Mouse (Mus musculus) spleen, postnatal 0 days (tissue): ENCODE results near the gene Rabggta. TPM values are rescaled to one million over a fixed set of nuclear protein-coding genes. Genes with fewer than 3 reads are reported as not detected.

ENCODE experiments used
- polyA plus RNA-seq: library from polyadenylated mRNA; unstranded; fragments of >200 nt; fragmentation: Nextera tagmentation; extraction: Ambion mirVana; gene quantifications from 2 replicates; pipeline ENCODE4 v1.2.1, GENCODE M21; 2015

The Rabggta gene
- polyA plus RNA-seq = 9.9 and 14.2 TPM in 2 replicates

GRCm38 (mm10) chr14:55721700-55722437 lies at the start of gene Rabggta:
Gene Rabggta (minus strand): TSS chr14:55722263.

GRCm38 (mm10) chr14:55765696-55766095 lies 43.6 kb upstream of the Rabggta start, which contains the start of gene Ltb4r1:
Gene Ltb4r1 (plus strand): TSS chr14:55765962.

GRCm38 (mm10) chr14:55761163-55761562 lies 39.1 kb upstream of the Rabggta start, which contains the start of gene Ltb4r2:
Gene Ltb4r2 (plus strand): TSS chr14:55761428.

GRCm38 (mm10) chr14:55758363-55758784 lies 36.3 kb upstream of the Rabggta start, which contains the start of gene Cideb:
Gene Cideb (minus strand): TSS chr14:55758458.

GRCm38 (mm10) chr14:55745180-55745860 lies 23.3 kb upstream of the Rabggta start, which contains the start of the genes Dhrs1 and Nop9:
Gene Dhrs1 (minus strand): TSS chr14:55745690.
Gene Nop9 (plus strand): TSS chr14:55745693.

GRCm38 (mm10) chr14:55713729-55714122 lies 8.3 kb downstream of the Rabggta start, which contains the start of gene Tgm1:
Gene Tgm1 (minus strand): TSS chr14:55713926.

GRCm38 (mm10) chr14:55681160-55682117 lies 40.6 kb downstream of the Rabggta start, which contains the start of gene Tinf2:
Gene Tinf2 (minus strand): TSS chr14:55681820.

GRCm38 (mm10) chr14:55671833-55672740 lies 50.0 kb downstream of the Rabggta start, which contains the start of the genes Gmpr2 and Nedd8:
Gene Gmpr2 (plus strand): TSS chr14:55671941.
Gene Nedd8 (minus strand): TSS chr14:55672124.

Other genes with a start within 250 kb of the Rabggta start
- gene Dhrs4, start 243.5 kb downstream of the Rabggta start, polyA plus RNA-seq = 69.5 and 75.3 TPM in 2 replicates
- 0.37 and 0.76 TPM in 2 replicates for gene Carmil3, start 231.6 kb downstream of the Rabggta start, polyA plus RNA-seq
- 0.10 and 0.12 TPM in 2 replicates for gene Cpne6, start 211.8 kb downstream of the Rabggta start, polyA plus RNA-seq
- gene Nrl, start 197.3 kb downstream of the Rabggta start, polyA plus RNA-seq = not detected in 2 replicates
- 74.2 and 76.3 TPM in 2 replicates for gene Pck2, start 182.0 kb downstream of the Rabggta start, polyA plus RNA-seq
- 36.9 and 41.9 TPM in 2 replicates for gene Dcaf11, start 162.3 kb downstream of the Rabggta start, polyA plus RNA-seq
- 2.7 and 3.2 TPM in 2 replicates for gene A730061H03Rik, start 161.9 kb downstream of the Rabggta start, polyA plus RNA-seq
- 0.37 and 0.45 TPM in 2 replicates for gene Fitm1, start 146.6 kb downstream of the Rabggta start, polyA plus RNA-seq
- 145 and 162 TPM in 2 replicates for gene Psme1, start 144.1 kb downstream of the Rabggta start, polyA plus RNA-seq
- 46.7 and 47.4 TPM in 2 replicates for gene Emc9, start 137.0 kb downstream of the Rabggta start, polyA plus RNA-seq
- 233 and 255 TPM in 2 replicates for gene Psme2, start 131.2 kb downstream of the Rabggta start, polyA plus RNA-seq
- gene Rnf31, start 130.6 kb downstream of the Rabggta start, polyA plus RNA-seq = 16.4 and 19.3 TPM in 2 replicates
- gene Irf9, start 118.7 kb downstream of the Rabggta start, polyA plus RNA-seq = 34.6 and 38.5 TPM in 2 replicates
- gene Rec8, start 104.2 kb downstream of the Rabggta start, polyA plus RNA-seq = 5.8 and 7.8 TPM in 2 replicates
- gene Ipo4, start 86.3 kb downstream of the Rabggta start, polyA plus RNA-seq = 24.1 and 28.0 TPM in 2 replicates
- 0.64 and 1.7 TPM in 2 replicates for gene Gm49378, start 84.4 kb downstream of the Rabggta start, polyA plus RNA-seq
- gene Tm9sf1, start 78.5 kb downstream of the Rabggta start, polyA plus RNA-seq = 56.5 and 57.4 TPM in 2 replicates
- 0.56 and 0.63 TPM in 2 replicates for gene Tssk4, start 72.1 kb downstream of the Rabggta start, polyA plus RNA-seq
- gene Mdp1, start 61.8 kb downstream of the Rabggta start, polyA plus RNA-seq = 30.4 TPM in 2 replicates
- gene Gmpr2, start 50.3 kb downstream of the Rabggta start, polyA plus RNA-seq = 27.5 and 30.5 TPM in 2 replicates
- gene Nedd8, start 50.1 kb downstream of the Rabggta start, polyA plus RNA-seq = 303 and 330 TPM in 2 replicates
- gene Tinf2, start 40.4 kb downstream of the Rabggta start, polyA plus RNA-seq = 25.8 and 29.4 TPM in 2 replicates
- gene Tgm1, start 8.3 kb downstream of the Rabggta start, polyA plus RNA-seq = 1.5 and 2.0 TPM in 2 replicates
- gene Dhrs1, start 23.4 kb upstream of the Rabggta start, polyA plus RNA-seq = 29.1 and 35.1 TPM in 2 replicates
- 28.7 and 31.5 TPM in 2 replicates for gene Nop9, start 23.4 kb upstream of the Rabggta start, polyA plus RNA-seq
- 0.23 TPM in 1 of 2 replicates, not detected in the other for gene Cideb, start 36.2 kb upstream of the Rabggta start, polyA plus RNA-seq
- gene Ltb4r2, start 39.2 kb upstream of the Rabggta start, polyA plus RNA-seq = 0.49 and 0.78 TPM in 2 replicates
- 33.2 and 51.6 TPM in 2 replicates for gene Ltb4r1, start 43.7 kb upstream of the Rabggta start, polyA plus RNA-seq
- 1.9 and 3.1 TPM in 2 replicates for gene Adcy4, start 61.8 kb upstream of the Rabggta start, polyA plus RNA-seq
- gene Ripk3, start 66.6 kb upstream of the Rabggta start, polyA plus RNA-seq = 28.4 and 31.4 TPM in 2 replicates
- 4.8 and 7.3 TPM in 2 replicates for gene Nfatc4, start 100.9 kb upstream of the Rabggta start, polyA plus RNA-seq
- gene Nynrin, start 131.7 kb upstream of the Rabggta start, polyA plus RNA-seq = 1.6 and 2.8 TPM in 2 replicates
- 0.05 and 0.22 TPM in 2 replicates for gene Cbln3, start 162.1 kb upstream of the Rabggta start, polyA plus RNA-seq
- 7.6 and 10.2 TPM in 2 replicates for gene Khnyn, start 162.7 kb upstream of the Rabggta start, polyA plus RNA-seq
- gene Sdr39u1, start 178.0 kb upstream of the Rabggta start, polyA plus RNA-seq = 22.0 and 25.5 TPM in 2 replicates
- 249 and 554 TPM in 2 replicates for gene Cma1, start 222.4 kb upstream of the Rabggta start, polyA plus RNA-seq
- gene Cma2, start 228.7 kb upstream of the Rabggta start, polyA plus RNA-seq = 0.45 and 0.92 TPM in 2 replicates